Mouse (Mus musculus): Measurements from ENCODE around the gene Dll3.

- no peak for TF ChIP-seq CTCF (IDR thresholded peaks at IDR 0.05)
- no peak for TF ChIP-seq EP300 (IDR thresholded peaks at IDR 0.05)
These were observed 26.2 kb upstream of the Dll3 start for GRCm38 (mm10) chr7:28328260-28328659.
